20 mouse cellular contexts compared by ENCODE assay signal in the genomic region with DNA sequence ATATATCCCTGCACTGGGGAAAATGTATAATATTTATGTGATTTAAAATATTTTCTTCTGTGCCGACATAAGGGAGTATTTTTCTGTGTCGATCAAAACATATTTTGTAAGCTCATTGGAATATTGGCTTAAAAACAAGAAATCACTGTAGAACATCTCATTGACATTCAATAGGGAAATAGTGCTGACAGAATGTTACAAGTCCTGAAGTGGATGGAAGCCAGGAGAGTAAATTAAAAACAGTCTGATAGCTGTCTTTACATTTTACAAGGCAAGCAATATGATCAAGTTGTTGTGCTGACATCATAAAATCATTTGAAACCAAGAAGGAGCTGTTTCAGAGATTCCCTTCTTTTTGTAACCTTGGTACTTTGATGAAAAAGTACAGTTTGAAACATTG.
"Had no signal": no experiment of that assay in that cellular context is flagged by ENCODE, and none has a peak within 500 bp of the region (broad histone marks: within the 10 kb centered on the region; RNA-seq: fewer than 3 reads in every experiment).

No protein-coding gene starts in this region.

- H3K4me2 ChIP-seq: lung, embryonic 15.5 days; midbrain, embryonic 12.5 days; neural tube, embryonic 13.5 days; neural tube, embryonic 15.5 days had no signal

- H3K9ac ChIP-seq: lung, embryonic 15.5 days; midbrain, embryonic 12.5 days; neural tube, embryonic 13.5 days; neural tube, embryonic 15.5 days had no signal

- H3K36me3 ChIP-seq: lung, embryonic 15.5 days; midbrain, embryonic 10.5 days; midbrain, embryonic 12.5 days; neural tube, embryonic 13.5 days; neural tube, embryonic 15.5 days had no signal

- H3K4me3 ChIP-seq: lung, embryonic 15.5 days; midbrain, embryonic 10.5 days; midbrain, embryonic 12.5 days; myocyte; neural tube, embryonic 13.5 days; neural tube, embryonic 15.5 days had no signal

- H3K27ac ChIP-seq: lung, embryonic 15.5 days; midbrain, embryonic 10.5 days; midbrain, embryonic 12.5 days; neural tube, embryonic 13.5 days; neural tube, embryonic 15.5 days had no signal

- ATAC-seq: lung, postnatal 0 days; midbrain, embryonic 16.5 days had no signal

- H3K27me3 ChIP-seq: lung, embryonic 15.5 days; midbrain, embryonic 12.5 days; neural tube, embryonic 13.5 days; neural tube, embryonic 15.5 days had no signal

- H3K4me1 ChIP-seq: lung, embryonic 15.5 days had no signal

- DNase-seq: lung, adult 2 months; lung, postnatal 14 days; lung, postnatal 4 days; midbrain, embryonic 14.5 days; retina, postnatal 1 day; right cerebral cortex, adult 18-20 months; right cerebral cortex, postnatal 25 days; right cerebral cortex, postnatal 4 days; spleen, adult 18-20 months; thymus, adult 18-20 months; thymus, postnatal 14 days; thymus, postnatal 36 days had no signal

- H3K9me3 ChIP-seq: lung, embryonic 15.5 days; midbrain, embryonic 10.5 days; midbrain, embryonic 12.5 days; neural tube, embryonic 13.5 days; neural tube, embryonic 15.5 days had no signal
